Mouse (Mus musculus) liver, adult 2 months (tissue): ENCODE results near the gene 6030408B16Rik. TPM values are rescaled to one million over a fixed set of nuclear protein-coding genes. Genes with fewer than 3 reads are reported as not detected.
A peak's percentile ranks its signal among the peaks of the same experiment; 100 is the strongest.

Experiments used
- DNase-seq: peaks from one replicate; pipeline ENCODE4 v3.0.0-alpha.2; 2011; ENCODE audit warnings: low read depth, low spot score; ENCODE audit errors: extremely low read depth
- H3K27ac ChIP-seq: fragments of 200-500 bp; replicated peaks from 2 replicates; pipeline ENCODE4 v1.5.1; 2012; ENCODE audit warnings: low read depth, mild to moderate bottlenecking, control low read depth, inconsistent platforms, low read length; ENCODE audit not compliant: insufficient read depth
- H3K27me3 ChIP-seq: fragments of 200-500 bp; 2 replicates; pipeline ENCODE4 v1.6.1; 2012; ENCODE audit warnings: mild to moderate bottlenecking, moderate library complexity, low read length, inconsistent platforms; ENCODE audit not compliant: control insufficient read depth, insufficient read depth
- H3K36me3 ChIP-seq: fragments of 200-500 bp; 2 replicates; pipeline ENCODE4 v1.6.1; 2012; ENCODE audit warnings: low read length, inconsistent platforms; ENCODE audit not compliant: control insufficient read depth, insufficient read depth
- H3K4me1 ChIP-seq: fragments of 200-500 bp; 2 replicates; pipeline ENCODE4 v1.6.1; 2011; ENCODE audit warnings: low read length; ENCODE audit not compliant: control insufficient read depth, insufficient read depth
- H3K4me3 ChIP-seq: fragments of 200-500 bp; 2 replicates; pipeline ENCODE4 v1.5.1; 2011; ENCODE audit warnings: low read depth, mild to moderate bottlenecking, control low read depth, low read length, moderate library complexity; ENCODE audit not compliant: insufficient read depth
- H3K79me2 ChIP-seq: fragments of 200-500 bp; 2 replicates; pipeline ENCODE4 v1.6.1; 2012; ENCODE audit warnings: inconsistent platforms, mild to moderate bottlenecking, low read length, moderate library complexity; ENCODE audit not compliant: control insufficient read depth, insufficient read depth
- H3K9ac ChIP-seq: fragments of 200-500 bp; 2 replicates; pipeline ENCODE4 v1.6.1; 2012; ENCODE audit warnings: low read depth, mild to moderate bottlenecking, control low read depth, inconsistent platforms, low read length
- CTCF ChIP-seq: fragments of 200-500 bp; IDR thresholded peaks from 2 replicates; pipeline ENCODE4 v1.5.1; 2011; ENCODE audit warnings: low read depth, low read length, control low read depth
- POLR2A ChIP-seq: fragments of 200-500 bp; IDR thresholded peaks from 2 replicates; pipeline ENCODE4 v1.6.1; 2011; ENCODE audit warnings: low read length, control low read depth; ENCODE audit not compliant: insufficient read depth; ENCODE audit errors: extremely low read depth
- WGBS: fragments of 180-500 bp; shearing (Covaris S2); methylation state at CpG from one replicate; pipeline ENCODE4 v1.1.7; 2018; 5-methylcytosine and 5-hydroxymethylcytosine counted together
- polyA plus RNA-seq: library from polyadenylated mRNA; depleted of rRNA; stranded (reverse); fragments of >200 nt; gene quantifications from 2 replicates; pipeline ENCODE4 v1.2.3, GENCODE M21; 2012
- total RNA-seq: library from RNA; depleted of rRNA; stranded (reverse); fragments of >200 nt; gene quantifications from 2 replicates; pipeline ENCODE4 v1.2.3, GENCODE M21; 2014

6030408B16Rik gene
- total and polyA plus RNA-seq, 2 experiments, result not detected

- Histone ChIP-seq H3K27ac (no peak overlapping the region), H3K27me3 (no peaks in the 10 kb centered on the region), H3K36me3 (no peaks in the 10 kb centered on the region), H3K79me2 (no peaks in the 10 kb centered on the region), H3K4me1 (no peaks in the 10 kb centered on the region), H3K9ac (no peak overlapping the region), H3K4me3 (no peak overlapping the region)
- no peak for DNase-seq
- 88% methylated on average over 6 of the region's 6 CpGs for WGBS
- no peak for TF ChIP-seq CTCF
- TF ChIP-seq POLR2A, result no peak
These were observed 19.0 kb downstream of the 6030408B16Rik start for GRCm38 (mm10) chr15:101312006-101312405.

DNA sequence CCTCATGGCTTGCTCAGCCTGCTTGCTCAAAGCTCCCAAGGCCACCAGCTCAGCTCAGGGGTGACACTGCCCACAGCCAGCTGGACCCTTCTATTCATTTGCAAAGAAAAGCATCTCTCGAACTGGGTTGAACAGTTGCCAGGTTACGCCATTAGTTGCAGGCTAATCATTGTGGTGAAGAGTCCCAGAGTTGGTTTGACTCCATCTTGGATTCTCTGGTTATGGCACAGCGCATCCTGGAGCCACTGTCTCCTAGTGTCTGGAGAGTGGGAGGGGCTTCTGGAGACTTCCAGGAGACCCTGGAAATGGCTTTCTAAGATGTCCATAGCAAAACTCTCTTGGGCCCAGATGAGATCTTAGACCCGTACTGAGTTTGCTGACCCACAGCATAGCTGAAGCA lies 22.4 kb downstream of the 6030408B16Rik start:
- WGBS, result 84% methylated on average over 4 of the region's 4 CpGs
- Histone ChIP-seq H3K27me3 (no peaks in the 10 kb centered on the region), H3K27ac (no peak overlapping the region), H3K79me2 (no peaks in the 10 kb centered on the region), H3K4me3 (no peak overlapping the region), H3K9ac (no peak overlapping the region), H3K4me1 (no peaks in the 10 kb centered on the region), H3K36me3 (no peaks in the 10 kb centered on the region)
- DNase-seq, result no peak
- no peak for TF ChIP-seq CTCF
- TF ChIP-seq POLR2A, result no peak

DNA sequence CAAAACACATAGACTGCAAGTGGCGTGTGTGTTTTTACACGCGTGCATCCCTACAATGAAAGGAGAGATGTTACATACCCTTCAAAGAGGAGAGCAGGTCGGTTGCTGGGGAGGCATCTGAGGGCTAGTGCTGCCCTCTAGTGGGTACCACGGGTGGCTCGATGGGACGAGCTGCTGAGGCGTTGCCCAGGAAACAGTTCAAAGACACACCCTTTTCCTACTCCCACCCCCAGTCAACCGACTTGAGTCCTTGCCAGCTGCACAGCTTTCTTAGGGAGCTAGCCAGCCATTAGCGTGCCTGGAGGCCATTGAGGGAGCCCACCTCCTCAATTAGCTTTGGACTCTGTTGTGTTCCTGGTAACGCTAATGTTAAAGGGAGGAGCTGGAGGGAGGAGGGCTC lies 22.8 kb downstream of the 6030408B16Rik start:
- 2% methylated on average over 11 of the region's 11 CpGs for WGBS
- Histone ChIP-seq H3K79me2 (no peaks in the 10 kb centered on the region), H3K4me1 (no peaks in the 10 kb centered on the region), H3K27me3 (no peaks in the 10 kb centered on the region), H3K27ac (no peak overlapping the region), H3K9ac (no peak overlapping the region), H3K4me3 (peak overlapping the region; percentile 32; the same call in 1 of the 2 replicates), H3K36me3 (no peaks in the 10 kb centered on the region)
- TF ChIP-seq POLR2A (no peak), CTCF (peak; percentile 99)
- DNase-seq, result peak; percentile 53

GRCm38 (mm10) chr15:101316279-101316912 lies 23.4 kb downstream of the 6030408B16Rik start:
- H3K4me1 ChIP-seq, result no peaks in the 10 kb centered on the region
- 57% methylated on average over 13 of the region's 13 CpGs for WGBS
- H3K4me3 ChIP-seq, result peak overlapping the region; percentile 49
- no peaks in the 10 kb centered on the region for H3K27me3 ChIP-seq
- no peak for TF ChIP-seq POLR2A
- TF ChIP-seq CTCF, result no peak
- DNase-seq, result no peak
- H3K9ac ChIP-seq, result peak overlapping the region; percentile 43
- H3K27ac ChIP-seq, result peak overlapping the region; percentile 68; the same call in 1 of the 2 replicates
- no peaks in the 10 kb centered on the region for H3K36me3 ChIP-seq
- H3K79me2 ChIP-seq, result no peaks in the 10 kb centered on the region

DNA sequence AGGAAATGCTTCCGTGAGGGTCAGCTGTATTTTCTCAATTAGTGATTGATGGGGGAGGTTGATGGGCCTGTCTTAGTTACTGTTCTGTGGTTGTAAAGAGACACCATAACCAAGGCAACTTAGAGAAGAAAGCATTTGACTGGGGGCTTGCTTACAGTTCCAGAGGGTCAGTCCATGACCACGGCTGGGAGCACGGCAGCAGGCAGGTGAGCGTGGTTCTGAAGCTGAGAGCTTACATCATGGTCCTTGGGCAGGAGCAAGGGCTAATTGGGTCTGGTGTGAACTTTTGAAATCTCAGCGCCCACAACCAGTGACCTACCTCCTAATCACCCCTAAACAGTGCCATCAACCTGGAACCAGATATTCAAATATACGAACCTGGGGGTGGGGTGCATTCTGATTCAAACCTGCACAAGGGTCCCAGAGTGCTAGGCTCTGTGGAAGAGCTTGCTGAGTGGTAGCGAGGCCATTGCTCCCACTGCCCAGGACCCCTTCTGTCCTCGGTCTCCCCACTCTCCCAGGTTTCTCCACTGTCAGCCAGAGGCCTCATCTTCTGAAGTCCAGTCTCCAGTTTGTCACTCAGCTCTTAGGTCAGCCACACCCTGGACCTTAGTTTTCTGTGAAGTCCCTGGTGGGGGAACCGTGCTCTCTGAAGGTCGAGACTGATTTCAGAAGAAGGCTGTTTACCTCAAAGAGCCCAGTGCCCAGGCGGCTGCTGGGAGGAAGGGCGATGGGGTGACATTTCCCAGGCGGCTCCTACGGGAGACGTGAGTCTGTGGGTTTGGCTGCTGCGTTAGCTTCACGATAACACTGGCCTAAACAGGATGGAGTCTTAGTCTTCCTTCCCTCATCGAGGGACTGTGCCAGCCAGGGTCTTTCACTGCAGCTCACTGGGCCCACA lies 24.2 kb downstream of the 6030408B16Rik start:
- no peaks in the 10 kb centered on the region for H3K4me1 ChIP-seq
- H3K4me3 ChIP-seq, result peak overlapping the region; percentile 49
- peak overlapping the region; percentile 43 for H3K9ac ChIP-seq
- H3K79me2 ChIP-seq, result no peaks in the 10 kb centered on the region
- peak overlapping the region; percentile 68 for H3K27ac ChIP-seq
- H3K27me3 ChIP-seq, result no peaks in the 10 kb centered on the region
- no peak for DNase-seq
- 74% methylated on average over 18 of the region's 18 CpGs for WGBS
- TF ChIP-seq CTCF (no peak), POLR2A (no peak)
- H3K36me3 ChIP-seq, result no peaks in the 10 kb centered on the region
